Mouse (Mus musculus): ENCODE data around the gene Phlda2.

Phlda2 gene

DNA sequence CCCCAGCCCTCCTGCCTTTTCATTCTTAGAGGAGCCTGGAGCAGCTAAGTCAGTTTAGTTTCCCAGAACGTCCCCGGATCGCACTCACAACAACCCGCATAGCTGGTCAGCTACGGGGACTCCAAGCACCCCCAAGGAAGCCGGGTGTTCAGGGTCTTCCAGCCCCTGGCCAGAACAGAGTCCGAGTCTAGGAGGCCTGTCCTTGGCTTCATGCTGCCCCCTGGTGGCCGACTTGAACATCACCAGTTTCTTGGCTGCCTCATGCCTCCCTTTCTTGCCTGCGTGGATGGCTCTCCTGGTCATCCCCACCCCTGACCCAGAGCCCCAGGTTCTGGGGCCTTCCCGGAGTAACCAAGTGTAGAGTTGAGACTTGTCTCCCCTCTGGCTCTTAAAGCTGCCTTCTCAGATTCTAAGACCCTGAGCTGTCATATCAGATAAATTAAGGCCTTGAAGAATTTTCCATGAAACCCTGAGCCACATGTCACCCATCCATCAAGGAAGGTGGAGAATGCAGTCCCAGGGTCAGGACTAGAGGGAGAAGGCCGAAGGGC lies 39.0 kb downstream of the Phlda2 start:
- no peak for DNase-seq (ENCODE audit: low read depth, low spot score)

DNA sequence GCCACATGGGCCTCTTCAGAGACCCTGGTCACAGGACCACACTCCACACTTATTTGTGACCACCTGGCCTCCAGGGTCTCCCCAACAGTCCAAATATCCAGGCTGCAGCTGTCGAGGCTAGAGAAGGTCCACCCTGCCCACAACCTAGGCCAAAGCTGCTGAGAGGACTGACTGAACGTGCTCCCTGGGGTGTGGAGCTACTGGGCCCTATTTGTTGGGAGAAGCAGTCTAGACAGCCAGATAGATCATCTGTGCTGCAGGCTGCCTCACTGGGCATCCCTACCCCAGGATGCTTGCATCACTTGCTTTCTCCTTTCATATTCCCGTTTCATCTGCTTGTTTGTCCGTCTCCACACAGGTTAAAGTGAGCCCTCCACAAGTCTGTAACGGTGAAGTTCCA lies 40.4 kb downstream of the Phlda2 start:
- DNase-seq (ENCODE audit: low read depth, low spot score), result no peak

DNA sequence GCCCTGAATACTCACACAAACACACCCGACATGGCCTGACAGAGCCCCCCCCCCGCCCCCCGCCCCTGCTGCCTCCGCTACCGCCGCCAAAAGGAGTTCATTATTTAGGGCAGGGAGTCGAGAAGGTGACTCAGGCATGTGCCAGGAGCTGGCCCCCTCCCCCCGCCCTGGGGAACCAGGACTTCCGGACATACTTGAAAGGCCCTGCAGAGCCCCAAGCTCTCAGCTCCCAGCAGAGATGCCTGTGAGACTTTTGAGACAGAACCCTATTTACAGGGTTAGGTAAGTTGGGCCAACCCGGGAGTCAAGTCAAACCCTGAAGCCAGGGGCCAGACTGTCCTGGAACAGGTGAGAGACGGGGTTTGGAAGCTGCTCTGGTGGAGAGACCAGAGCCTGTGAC lies 41.0 kb downstream of the Phlda2 start:
- no peak for DNase-seq (ENCODE audit: low read depth, low spot score)

DNA sequence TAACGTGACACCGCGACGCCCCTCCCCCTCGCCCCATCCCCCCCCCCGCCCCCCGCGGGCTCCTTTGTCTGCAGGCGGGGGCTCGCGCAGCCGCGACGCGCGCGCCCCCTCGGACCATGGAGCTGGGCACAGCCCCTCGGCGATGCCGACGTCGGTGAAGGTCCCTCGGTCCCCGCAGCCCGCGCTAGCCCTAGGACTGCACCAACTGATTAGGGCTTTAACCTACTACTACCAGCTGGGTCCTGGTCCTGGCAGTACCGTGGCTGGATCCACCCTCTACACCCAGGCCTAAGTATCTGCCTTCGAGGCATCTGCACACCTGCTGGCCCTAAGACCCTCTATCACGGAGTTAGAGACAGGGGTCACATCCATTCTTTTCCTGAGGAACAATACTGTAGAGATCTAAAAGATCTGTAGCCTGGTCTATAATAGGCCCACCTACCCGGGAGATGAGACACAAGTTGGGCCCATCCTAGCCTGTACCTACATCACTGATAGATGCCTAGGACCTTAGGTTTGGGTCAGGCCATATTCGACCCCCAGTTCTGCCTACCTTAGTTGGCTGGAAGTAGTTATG lies 41.6 kb downstream of the Phlda2 start:
- DNase-seq (ENCODE audit: low read depth, low spot score), result no peak

DNA sequence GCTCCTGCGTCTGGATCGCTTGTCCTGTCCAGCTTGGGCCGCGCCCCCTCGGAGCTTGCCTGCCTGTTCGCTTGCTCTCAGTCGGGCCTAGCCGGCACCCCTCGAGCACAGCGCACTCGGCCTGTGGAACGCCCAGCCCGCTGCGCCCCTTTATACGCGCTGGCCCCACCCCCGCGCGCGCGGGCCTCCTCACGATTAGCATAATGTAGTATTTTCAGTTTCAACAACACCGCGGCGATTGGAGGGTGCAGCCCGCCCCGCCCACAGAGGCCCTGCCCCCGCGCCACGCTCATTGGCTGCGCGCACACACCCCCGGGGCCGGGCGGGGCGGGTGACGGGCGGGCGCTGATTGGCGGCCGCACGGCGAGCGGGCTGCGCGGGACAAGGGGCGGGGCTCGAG lies 42.1 kb downstream of the Phlda2 start, which contains the start of gene Cdkn1c:
Gene Cdkn1c, minus strand, starts transcription at position 177 of the 400 bp plus-strand sequence.
- peak; percentile 34 for DNase-seq (ENCODE audit: low read depth, low spot score)

DNA sequence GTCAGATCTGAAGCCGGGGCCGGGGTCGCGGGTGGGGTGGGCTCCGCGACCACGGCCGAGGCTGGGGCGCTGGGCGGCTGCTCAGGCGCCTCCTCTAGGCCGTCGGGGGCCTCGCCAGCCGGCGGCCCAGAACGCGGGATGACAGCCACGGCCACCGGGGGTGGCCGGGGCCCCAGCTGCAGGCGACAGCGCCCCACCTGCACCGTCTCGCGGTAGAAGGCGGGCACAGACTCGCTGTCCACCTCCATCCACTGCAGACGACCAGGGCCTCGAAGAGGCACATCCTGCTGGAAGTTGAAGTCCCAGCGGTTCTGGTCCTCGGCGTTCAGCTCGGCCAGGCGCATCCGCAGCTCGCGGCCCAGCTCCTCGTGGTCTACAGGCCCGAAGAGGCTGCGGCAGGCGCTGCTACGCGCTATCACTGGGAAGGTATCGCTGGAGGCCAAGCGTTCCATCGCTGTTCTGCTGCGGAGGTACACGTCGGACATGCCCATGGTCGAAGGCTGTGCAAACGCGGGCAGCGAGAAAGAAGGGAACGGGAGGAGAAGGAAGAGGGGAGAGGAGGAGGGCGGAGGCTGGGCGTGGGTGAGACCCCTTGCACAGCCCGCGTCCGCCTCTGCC lies 42.6 kb downstream of the Phlda2 start:
- no peak for DNase-seq (ENCODE audit: low read depth, low spot score)

DNA sequence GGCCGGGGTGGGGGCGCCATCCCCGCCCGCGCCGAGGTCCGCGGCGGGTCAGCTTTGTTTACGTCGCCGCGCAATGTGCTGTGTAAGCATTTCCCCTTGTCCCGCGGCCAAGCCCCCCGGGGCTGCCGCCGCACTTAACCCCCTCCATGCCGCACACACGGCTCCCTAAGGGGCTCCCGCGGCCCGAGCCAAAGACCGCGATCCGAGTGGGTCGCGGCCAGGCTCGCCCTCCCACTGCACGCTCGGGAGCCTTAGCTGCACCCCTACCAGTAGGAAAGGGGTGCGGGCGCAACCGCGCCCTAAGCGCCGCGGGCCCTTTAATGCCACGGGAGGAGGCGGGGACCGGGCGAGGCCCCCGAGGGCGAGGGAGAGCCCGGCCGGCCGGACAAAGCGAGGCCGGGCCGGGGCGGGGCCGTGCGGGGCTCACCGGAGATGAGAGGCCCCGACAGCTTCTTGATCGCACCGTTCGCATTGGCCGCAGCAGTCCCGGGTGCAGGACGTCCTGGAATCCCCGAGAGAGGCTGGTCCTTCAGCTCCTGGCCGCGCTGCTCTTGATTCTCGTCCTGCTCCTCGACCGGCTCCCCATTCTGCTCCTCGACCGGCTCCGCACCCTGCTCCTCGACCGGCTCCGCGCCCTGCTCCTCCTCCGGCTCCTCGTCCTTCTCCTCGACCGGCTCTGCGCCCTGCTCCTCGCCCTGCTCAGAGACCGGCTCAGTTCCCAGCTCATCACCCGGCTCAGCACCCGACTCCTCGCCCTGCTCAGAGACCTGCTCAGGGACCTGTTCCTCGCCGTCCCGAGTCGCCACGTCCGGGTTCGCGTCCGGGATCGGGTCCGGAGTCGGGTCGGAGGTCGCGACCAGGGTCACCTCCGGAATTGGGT lies 43.4 kb downstream of the Phlda2 start:
- no peak for DNase-seq (ENCODE audit: low read depth, low spot score)

DNA sequence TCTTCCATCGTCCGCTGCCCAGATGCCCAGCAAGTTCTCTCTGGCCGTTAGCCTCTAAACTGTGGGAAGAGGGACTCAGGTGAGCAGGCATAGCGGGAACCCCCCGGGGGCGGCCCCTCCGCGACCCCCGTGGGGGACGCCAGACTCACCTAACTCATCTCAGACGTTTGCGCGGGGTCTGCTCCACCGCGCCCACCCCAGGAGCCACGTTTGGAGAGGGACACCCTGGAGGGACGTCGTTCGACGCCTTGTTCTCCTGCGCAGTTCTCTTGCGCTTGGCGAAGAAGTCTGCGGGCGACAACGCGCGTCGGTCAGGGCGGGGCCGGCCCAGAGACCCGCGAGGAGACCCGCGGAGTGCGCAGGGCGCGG lies 44.0 kb downstream of the Phlda2 start:
- no peak for DNase-seq (ENCODE audit: low read depth, low spot score)
